16 mouse cellular contexts compared by ENCODE assay signal in the genomic region with DNA sequence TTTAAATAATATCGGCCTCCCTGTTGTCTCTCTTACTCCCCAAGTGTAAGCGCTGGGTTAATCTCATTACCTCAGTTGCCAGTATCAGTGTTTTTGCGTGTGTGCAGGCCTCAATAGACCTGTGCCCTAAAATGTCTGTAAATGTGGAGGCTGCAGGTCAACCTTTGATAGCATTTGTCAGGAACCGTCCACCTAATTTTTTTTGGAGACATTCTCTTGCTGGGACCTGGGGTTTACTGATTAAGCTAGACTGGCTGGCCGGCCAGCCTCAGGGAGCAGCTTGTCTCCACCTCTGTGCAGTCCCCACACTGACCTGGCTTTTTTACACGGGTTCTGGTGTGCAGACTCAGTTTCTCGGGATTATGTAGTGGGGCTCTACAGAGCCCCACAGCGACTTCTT. TPM values are rescaled to one million over a fixed set of nuclear protein-coding genes. Genes with fewer than 3 reads are reported as not detected.
DNase-seq lines count a peak whose midpoint lies in the region; ATAC-seq and TF ChIP-seq lines count a peak whose summit lies in the region.
"Had no signal": no experiment of that assay in that cellular context is flagged by ENCODE, and none has a peak within 500 bp of the region (broad histone marks: within the 10 kb centered on the region; RNA-seq: fewer than 3 reads in every experiment).

No protein-coding gene starts in this region.

- no peaks in the 10 kb centered on the region for H3K9me3 ChIP-seq in heart, embryonic 12.5 days (replicated peaks)
- H3K9me3 ChIP-seq: limb, embryonic 13.5 days had no signal

- TF ChIP-seq POLR2A in liver, adult 2 months (IDR thresholded peaks at IDR 0.05; ENCODE audit: extremely low read depth, insufficient read depth, low read length), result no peak

- no peaks in the 10 kb centered on the region; the same call in 1 of the 2 replicates for H3K36me3 ChIP-seq in heart, embryonic 12.5 days
- no peaks in the 10 kb centered on the region for H3K36me3 ChIP-seq in liver, adult 2 months (ENCODE audit: control insufficient read depth, insufficient read depth, low read length)
- H3K36me3 ChIP-seq: limb, embryonic 13.5 days had no signal

- no peak for ATAC-seq in heart, embryonic 12.5 days (ENCODE audit: insufficient number of reproducible peaks, low FRiP score)
- ATAC-seq: forebrain, embryonic 16.5 days; midbrain, embryonic 16.5 days had no signal

- no peak overlapping the region for H3K4me3 ChIP-seq in heart, embryonic 12.5 days
- H3K4me3 ChIP-seq in liver, adult 2 months (ENCODE audit: insufficient read depth, low read depth, low read length), result no peak overlapping the region
- H3K4me3 ChIP-seq: layer of hippocampus, adult 2 months; limb, embryonic 13.5 days had no signal

- WGBS in heart, embryonic 12.5 days, result 37% methylated on average over 8 of the region's 8 CpGs
- WGBS in liver, adult 2 months, result 22% methylated on average over 8 of the region's 8 CpGs

- H3K27me3 ChIP-seq in heart, embryonic 12.5 days (replicated peaks), result no peaks in the 10 kb centered on the region
- no peaks in the 10 kb centered on the region for H3K27me3 ChIP-seq in liver, adult 2 months (ENCODE audit: control insufficient read depth, insufficient read depth, low read length)
- H3K27me3 ChIP-seq: limb, embryonic 13.5 days had no signal

- no peak for TF ChIP-seq CTCF in liver, adult 2 months (IDR thresholded peaks at IDR 0.05; ENCODE audit: low read depth, low read length)

- H3K4me2 ChIP-seq in heart, embryonic 12.5 days, result no peak overlapping the region
- H3K4me2 ChIP-seq: limb, embryonic 13.5 days had no signal

- no peak overlapping the region for H3K9ac ChIP-seq in heart, embryonic 12.5 days
- H3K9ac ChIP-seq in liver, adult 2 months (ENCODE audit: low read depth, low read length), result no peak overlapping the region
- H3K9ac ChIP-seq: limb, embryonic 13.5 days had no signal

- 0 out of 2 replicates have a peak overlapping the region, but pooled peaks have one; percentile 34 for H3K27ac ChIP-seq in heart, embryonic 12.5 days (ENCODE audit: poor library complexity, severe bottlenecking)
- no peak overlapping the region for H3K27ac ChIP-seq in liver, adult 2 months (replicated peaks; ENCODE audit: insufficient read depth, low read depth, low read length)
- H3K27ac ChIP-seq: layer of hippocampus, adult 2 months; limb, embryonic 13.5 days had no signal

- H3K79me2 ChIP-seq in liver, adult 2 months (ENCODE audit: control insufficient read depth, insufficient read depth, low read length), result peaks cover 27% of the 10 kb centered on the region; the same call in 1 of the 2 replicates

- H3K4me1 ChIP-seq in heart, embryonic 12.5 days (replicated peaks), result peaks cover 78% of the 10 kb centered on the region
- peaks cover 11% of the 10 kb centered on the region; the same call in 1 of the 2 replicates for H3K4me1 ChIP-seq in liver, adult 2 months (ENCODE audit: control insufficient read depth, insufficient read depth, low read length)

- no peak for DNase-seq in heart, adult 9 months (ENCODE audit: low spot score in 2 of 2)
- DNase-seq in spleen, adult 12 weeks (ENCODE audit: low spot score), result peak; percentile 19
- no peak for DNase-seq in spleen, postnatal 14 days (ENCODE audit: low spot score in 2 of 2)
- DNase-seq in liver, adult 2 months (ENCODE audit: extremely low read depth, low read depth, low spot score), result peak; percentile 56
- DNase-seq in spleen, postnatal 36 days (ENCODE audit: low spot score in 2 of 2), result peak; percentile 20 to 51
- DNase-seq in frontal cortex, postnatal 36 days (ENCODE audit: low spot score in 2 of 2), result no peak
- DNase-seq in cerebellum, postnatal 25 days, result no peak
- DNase-seq: adrenal gland, postnatal 10 days; gastrocnemius, postnatal 25 days; lung, postnatal 14 days; right cerebral cortex, postnatal 4 days had no signal

RNA-seq across cellular contexts. Expression of a gene that starts 30.4 kb away (rescaled TPM):
- 16.2 and 16.9 TPM in 2 replicates for polyA plus RNA-seq in heart, embryonic 12.5 days (2016; fragmentation: Nextera tagmentation; extraction: Ambion mirVana)
- 8.4 and 10.1 TPM in 2 replicates for total RNA-seq in liver, adult 2 months (2014; rRNA removed)
- polyA plus RNA-seq in liver, adult 2 months (2012; rRNA removed), result 10.5 and 10.7 TPM in 2 replicates

Comparison
In these comparisons a context has a peak if more than half of its experiments do, and no peak if none do; other contexts are left out.
1. DNase-seq: peak in spleen, adult 12 weeks (single experiment), liver, adult 2 months (single experiment) and spleen, postnatal 36 days (2 of 2); none in heart, adult 9 months (0 of 2), spleen, postnatal 14 days (0 of 2), frontal cortex, postnatal 36 days (0 of 2) and cerebellum, postnatal 25 days (0 of 2).